Mouse (Mus musculus) liver, postnatal 0 days (tissue): ENCODE results near the gene Cntnap5a.

Source experiments
- CTCF ChIP-seq: sonication (generic); IDR thresholded peaks from 2 replicates; pipeline ENCODE4 v1.5.1; 2016; ENCODE audit warnings: antibody characterized with exemption, low read depth
- EP300 ChIP-seq: IDR thresholded peaks from 2 replicates; pipeline ENCODE4 v1.6.1; 2016; ENCODE audit warnings: antibody characterized with exemption, low read depth, mild to moderate bottlenecking

- TF ChIP-seq EP300 (no peak), CTCF (no peak)
Observed at GRCm38 (mm10) chr1:116373551-116373950, 689.0 kb downstream of the Cntnap5a start.
